In the genomic region with DNA sequence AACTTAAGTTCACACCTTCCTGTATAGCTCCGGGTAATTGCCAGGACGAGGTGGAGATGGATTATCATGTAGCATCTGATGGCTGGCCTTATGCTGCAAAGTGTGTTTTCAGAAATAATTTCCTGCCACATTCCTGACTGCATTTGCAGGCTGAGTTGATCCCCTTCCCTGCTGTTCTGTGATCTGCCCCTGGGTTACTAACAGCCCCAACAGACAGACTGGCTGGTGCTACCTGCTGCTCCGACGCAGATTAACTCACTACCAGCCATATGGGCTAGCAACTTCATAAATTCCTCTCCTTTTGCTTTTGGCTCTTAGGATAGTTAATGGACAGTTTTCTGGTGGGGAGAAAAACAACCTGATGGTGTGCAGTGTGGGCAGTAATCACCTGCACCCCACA, we compare ENCODE assay signal across 25 mouse cellular contexts. TPM values are rescaled to one million over a fixed set of nuclear protein-coding genes. Genes with fewer than 3 reads are reported as not detected.
DNase-seq lines count a peak whose midpoint lies in the region; ATAC-seq and TF ChIP-seq lines count a peak whose summit lies in the region.
"Had no signal": no experiment of that assay in that cellular context is flagged by ENCODE, and none has a peak within 500 bp of the region (broad histone marks: within the 10 kb centered on the region; RNA-seq: fewer than 3 reads in every experiment).

No protein-coding gene starts in this region.

- intact Hi-C loops in left cerebral cortex, postnatal 4 days (cut with DNase I) = no loop called here

- H3K9me3 ChIP-seq in forebrain, embryonic 14.5 days (replicated peaks; ENCODE audit: control insufficient read depth, low read length) = no peaks in the 10 kb centered on the region
- no peaks in the 10 kb centered on the region for H3K9me3 ChIP-seq in forebrain, postnatal 0 days (ENCODE audit: low read length)
- H3K9me3 ChIP-seq: midbrain, embryonic 13.5 days had no signal

- no peak overlapping the region for H3K4me3 ChIP-seq in forebrain, embryonic 14.5 days (ENCODE audit: low read depth, low read length)
- no peak overlapping the region for H3K4me3 ChIP-seq in forebrain, postnatal 0 days (ENCODE audit: low read depth, low read length)
- H3K4me3 ChIP-seq: midbrain, embryonic 13.5 days; myocyte had no signal

- DNase-seq in forebrain, embryonic 14.5 days (ENCODE audit: low spot score) = peak; percentile 30
- DNase-seq in forebrain, postnatal 0 days = no peak
- DNase-seq in left cerebral cortex, postnatal 4 days = peak; percentile 5
- no peak for DNase-seq in left cerebral cortex, adult 18-20 months (ENCODE audit: low spot score in 2 of 2)
- DNase-seq in cerebellum, postnatal 10 days = peak; percentile 15 to 49
- DNase-seq in forelimb bud, embryonic 11.5 days (ENCODE audit: low read depth, low spot score) = peak; percentile 11
- DNase-seq: adrenal gland, adult 2 months; gastrocnemius, postnatal 14 days; heart, adult 18-20 months; heart, postnatal 36 days; kidney, adult 8-10 months; kidney, postnatal 25 days; liver; right cerebral cortex, postnatal 14 days; spleen, adult 18-20 months; thymus, postnatal 4 days had no signal

- no peaks in the 10 kb centered on the region for H3K36me3 ChIP-seq in forebrain, embryonic 14.5 days (ENCODE audit: control insufficient read depth, insufficient read depth, low read length)
- H3K36me3 ChIP-seq in forebrain, postnatal 0 days (ENCODE audit: insufficient read depth) = no peaks in the 10 kb centered on the region
- H3K36me3 ChIP-seq: midbrain, embryonic 13.5 days had no signal

- no peaks in the 10 kb centered on the region for H3K27me3 ChIP-seq in forebrain, embryonic 14.5 days (replicated peaks; ENCODE audit: control insufficient read depth, insufficient read depth, low read length)
- no peaks in the 10 kb centered on the region for H3K27me3 ChIP-seq in forebrain, postnatal 0 days (ENCODE audit: insufficient read depth, low read length)
- H3K27me3 ChIP-seq: midbrain, embryonic 13.5 days had no signal

- no peak overlapping the region for H3K4me2 ChIP-seq in forebrain, embryonic 14.5 days (ENCODE audit: low read length)
- H3K4me2 ChIP-seq in forebrain, postnatal 0 days (ENCODE audit: low read depth) = no peak overlapping the region
- H3K4me2 ChIP-seq: midbrain, embryonic 13.5 days had no signal

- no peaks in the 10 kb centered on the region for H3K4me1 ChIP-seq in forebrain, embryonic 14.5 days (ENCODE audit: control insufficient read depth, insufficient read depth, low read length)
- H3K4me1 ChIP-seq in forebrain, postnatal 0 days (ENCODE audit: insufficient read depth) = no peaks in the 10 kb centered on the region
- H3K4me1 ChIP-seq: midbrain, embryonic 13.5 days had no signal

- 28% methylated on average over 4 of the region's 4 CpGs for WGBS in forebrain, embryonic 14.5 days
- 27% methylated on average over 4 of the region's 4 CpGs for WGBS in forebrain, postnatal 0 days

- no peak overlapping the region for H3K27ac ChIP-seq in forebrain, embryonic 14.5 days (ENCODE audit: low read depth, low read length)
- no peak overlapping the region for H3K27ac ChIP-seq in forebrain, postnatal 0 days (ENCODE audit: low read depth, low read length)
- H3K27ac ChIP-seq: midbrain, embryonic 13.5 days had no signal

- ATAC-seq in forebrain, embryonic 14.5 days = peak; percentile 57; the same call in 1 of the 2 replicates
- ATAC-seq in forebrain, postnatal 0 days = no peak
- ATAC-seq in frontal cortex, adult (ENCODE audit: low TSS enrichment) = no peak
- ATAC-seq in CD4-positive, CD25-positive, alpha-beta regulatory T cell, adult 4 months = no peak
- ATAC-seq: inflammation-experienced regulatory T-cells, adult 6 months; lung, postnatal 0 days; midbrain, embryonic 13.5 days had no signal

- no peak for TF ChIP-seq CTCF in forebrain, postnatal 0 days (IDR thresholded peaks at IDR 0.05; ENCODE audit: low read depth)

- no peak overlapping the region for H3K9ac ChIP-seq in forebrain, embryonic 14.5 days (ENCODE audit: low read length)
- H3K9ac ChIP-seq in forebrain, postnatal 0 days = no peak overlapping the region
- H3K9ac ChIP-seq: midbrain, embryonic 13.5 days had no signal

RNA-seq across cellular contexts. Expression of a gene that starts 25.9 kb away (rescaled TPM):
- polyA plus RNA-seq in forebrain, embryonic 14.5 days (2014; fragmentation: Nextera tagmentation; extraction: Ambion mirVana) = 0.27 and 0.47 TPM in 2 replicates
- total RNA-seq in forebrain, postnatal 0 days (2014; rRNA removed) = 0.62 and 1.3 TPM in 2 replicates
- polyA plus RNA-seq in forebrain, postnatal 0 days (2015; fragmentation: Nextera tagmentation; extraction: Ambion mirVana) = 0.16 and 0.30 TPM in 2 replicates
- total RNA-seq in left cerebral cortex, postnatal 4 days (2021) = under 1 TPM; 0.54 to 0.70 TPM
- under 1 TPM; 0.40 to 0.60 TPM for total RNA-seq in left cerebral cortex, adult 18-20 months (2021)
- not detected for polyA plus RNA-seq in CD4-positive, CD25-positive, alpha-beta regulatory T cell, adult 4 months (2017; shearing (Covaris generic))
- total RNA-seq: adrenal gland, adult 2 months; gastrocnemius, postnatal 14 days had no signal
- polyA plus RNA-seq: adrenal gland, adult 2 months; embryonic facial prominence, embryonic 11.5 days; heart, embryonic 14.5 days; inflammation-experienced regulatory T-cells, adult 6 months; liver, embryonic 16.5 days; myocyte had no signal

Comparison
In these comparisons a context has a peak if more than half of its experiments do, and no peak if none do; other contexts are left out.
1. DNase-seq: peak in forebrain, embryonic 14.5 days (single experiment), left cerebral cortex, postnatal 4 days (single experiment), cerebellum, postnatal 10 days (2 of 2) and forelimb bud, embryonic 11.5 days (single experiment); none in forebrain, postnatal 0 days (single experiment) and left cerebral cortex, adult 18-20 months (0 of 2).